Mouse (Mus musculus) liver, embryonic 16.5 days (tissue): ENCODE data around the gene Azin2. TPM values are rescaled to one million over a fixed set of nuclear protein-coding genes. Genes with fewer than 3 reads are reported as not detected.

ENCODE experiments used
- ATAC-seq: fragments of 200-750 bp; cut with Nextera tagmentation; 2 replicates; pipeline ENCODE4 v1.8.0; 2017; ENCODE audit warnings: low read depth, mild to moderate bottlenecking, moderate number of reproducible peaks, moderate library complexity
- H3K27ac ChIP-seq: fragments of 300-500 bp; sonication (generic); 2 replicates; pipeline ENCODE4 v1.5.1; 2014; ENCODE audit warnings: mild to moderate bottlenecking, low read length
- H3K27me3 ChIP-seq: fragments of 300-500 bp; sonication (generic); 2 replicates; pipeline ENCODE4 v1.6.1; 2014; ENCODE audit warnings: low read depth, low read length, mixed read lengths; ENCODE audit not compliant: control insufficient read depth, insufficient read depth
- H3K36me3 ChIP-seq: fragments of 300-500 bp; sonication (generic); 2 replicates; pipeline ENCODE4 v1.6.1; 2014; ENCODE audit warnings: mild to moderate bottlenecking; ENCODE audit not compliant: control insufficient read depth, insufficient read depth
- H3K4me1 ChIP-seq: fragments of 300-500 bp; sonication (generic); 2 replicates; pipeline ENCODE4 v1.6.1; 2014; ENCODE audit warnings: low read depth, low read length, mixed read lengths; ENCODE audit not compliant: control insufficient read depth
- H3K4me2 ChIP-seq: fragments of 300-500 bp; sonication (generic); 2 replicates; pipeline ENCODE4 v1.6.1; 2014; ENCODE audit warnings: low read depth, low read length, mixed read lengths
- H3K4me3 ChIP-seq: fragments of 300-500 bp; sonication (generic); 2 replicates; pipeline ENCODE4 v1.5.1; 2014; ENCODE audit warnings: low read depth, mild to moderate bottlenecking, low read length
- H3K9ac ChIP-seq: fragments of 300-500 bp; sonication (generic); 2 replicates; pipeline ENCODE4 v1.6.1; 2014; ENCODE audit warnings: low read depth, low read length
- H3K9me3 ChIP-seq: fragments of 300-500 bp; sonication (generic); replicated peaks from 2 replicates; pipeline ENCODE4 v1.6.1; 2016; ENCODE audit warnings: low read length; ENCODE audit not compliant: control insufficient read depth
- WGBS: fragments of 180-500 bp; shearing (Covaris S2); extraction: QIAGEN DNeasy Blood & Tissue Kit; methylation state at CpG from one replicate; pipeline ENCODE4 v1.1.7; 2014; ENCODE audit not compliant: insufficient replicate concordance; 5-methylcytosine and 5-hydroxymethylcytosine counted together
- polyA plus RNA-seq: library from polyadenylated mRNA; unstranded; fragments of >200 nt; fragmentation: Nextera tagmentation; extraction: Ambion mirVana; gene quantifications from 2 replicates; pipeline ENCODE4 v1.2.1, GENCODE M21; 2015

Azin2 gene
- polyA plus RNA-seq, 1 experiment from 2014 or later, result 0.71 TPM

DNA sequence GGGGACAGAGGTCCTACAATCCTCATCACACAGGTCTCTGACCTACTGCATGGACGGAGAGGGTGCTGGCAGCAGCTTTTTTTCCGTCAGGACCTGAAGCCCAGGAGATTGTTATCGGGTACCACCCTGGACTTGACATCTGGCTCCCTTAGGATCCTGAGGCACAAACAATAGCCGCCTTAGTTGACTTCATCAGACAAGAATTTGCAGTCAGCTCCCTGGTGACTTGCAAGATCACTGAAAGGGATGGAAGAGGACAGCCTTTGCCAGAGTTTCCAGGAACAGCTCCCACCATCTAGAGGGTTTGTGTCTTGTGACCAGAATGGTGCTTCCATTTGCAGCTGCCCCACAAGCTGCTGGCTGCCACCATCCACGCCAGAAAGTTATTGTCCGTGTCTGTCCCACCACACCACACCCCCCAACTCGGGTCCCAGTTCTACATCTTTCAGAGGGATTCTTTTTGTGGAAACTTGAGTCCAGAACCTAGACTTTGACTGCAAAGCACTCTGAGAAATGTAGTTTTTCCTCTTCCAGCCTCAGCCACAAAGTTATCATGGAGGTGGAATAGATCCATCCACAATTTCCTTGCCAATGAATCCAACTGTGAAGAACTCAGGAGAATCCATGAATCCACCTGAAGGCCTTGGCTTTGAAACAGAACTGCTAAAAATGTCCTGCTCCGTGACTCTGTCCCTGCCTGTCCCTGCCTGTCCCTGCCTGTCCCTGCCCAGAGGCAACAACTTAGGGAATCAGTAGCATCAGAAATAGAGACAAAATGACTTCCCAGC lies 51.8 kb downstream of the Azin2 start:
- no peak for ATAC-seq
- H3K4me1 ChIP-seq, result no peaks in the 10 kb centered on the region
- H3K9me3 ChIP-seq, result no peaks in the 10 kb centered on the region
- no peaks in the 10 kb centered on the region for H3K36me3 ChIP-seq
- no peak overlapping the region for H3K4me3 ChIP-seq
- H3K27me3 ChIP-seq, result no peaks in the 10 kb centered on the region
- 52% methylated on average over 8 of the region's 8 CpGs for WGBS
- H3K27ac ChIP-seq, result no peak overlapping the region
- H3K9ac ChIP-seq, result no peak overlapping the region
- H3K4me2 ChIP-seq, result no peak overlapping the region

DNA sequence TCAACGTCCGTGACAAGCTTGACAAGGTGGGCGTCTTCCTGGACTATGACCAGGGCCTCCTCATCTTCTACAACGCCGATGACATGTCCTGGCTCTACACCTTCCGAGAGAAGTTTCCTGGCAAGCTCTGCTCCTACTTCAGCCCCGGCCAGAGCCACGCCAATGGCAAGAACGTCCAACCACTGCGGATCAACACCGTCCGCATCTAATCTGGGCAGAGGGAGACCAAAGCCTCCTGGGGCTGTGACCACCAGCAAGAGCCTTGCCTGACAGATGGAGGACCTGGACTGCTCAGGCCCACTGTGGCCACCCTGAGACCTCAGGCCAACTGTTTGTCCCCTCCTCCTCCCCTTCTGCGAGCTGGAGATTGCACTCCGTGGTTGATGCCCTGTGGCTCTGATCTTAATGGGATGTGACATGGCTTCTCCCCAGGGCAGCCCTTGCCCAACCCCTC lies 52.8 kb downstream of the Azin2 start:
- H3K4me3 ChIP-seq, result no peak overlapping the region
- no peaks in the 10 kb centered on the region for H3K27me3 ChIP-seq
- H3K27ac ChIP-seq, result no peak overlapping the region
- no peaks in the 10 kb centered on the region for H3K4me1 ChIP-seq
- WGBS, result 67% methylated on average over 14 of the region's 14 CpGs
- no peaks in the 10 kb centered on the region for H3K36me3 ChIP-seq
- no peak overlapping the region for H3K4me2 ChIP-seq
- no peak overlapping the region for H3K9ac ChIP-seq
- no peak for ATAC-seq
- H3K9me3 ChIP-seq, result no peaks in the 10 kb centered on the region

DNA sequence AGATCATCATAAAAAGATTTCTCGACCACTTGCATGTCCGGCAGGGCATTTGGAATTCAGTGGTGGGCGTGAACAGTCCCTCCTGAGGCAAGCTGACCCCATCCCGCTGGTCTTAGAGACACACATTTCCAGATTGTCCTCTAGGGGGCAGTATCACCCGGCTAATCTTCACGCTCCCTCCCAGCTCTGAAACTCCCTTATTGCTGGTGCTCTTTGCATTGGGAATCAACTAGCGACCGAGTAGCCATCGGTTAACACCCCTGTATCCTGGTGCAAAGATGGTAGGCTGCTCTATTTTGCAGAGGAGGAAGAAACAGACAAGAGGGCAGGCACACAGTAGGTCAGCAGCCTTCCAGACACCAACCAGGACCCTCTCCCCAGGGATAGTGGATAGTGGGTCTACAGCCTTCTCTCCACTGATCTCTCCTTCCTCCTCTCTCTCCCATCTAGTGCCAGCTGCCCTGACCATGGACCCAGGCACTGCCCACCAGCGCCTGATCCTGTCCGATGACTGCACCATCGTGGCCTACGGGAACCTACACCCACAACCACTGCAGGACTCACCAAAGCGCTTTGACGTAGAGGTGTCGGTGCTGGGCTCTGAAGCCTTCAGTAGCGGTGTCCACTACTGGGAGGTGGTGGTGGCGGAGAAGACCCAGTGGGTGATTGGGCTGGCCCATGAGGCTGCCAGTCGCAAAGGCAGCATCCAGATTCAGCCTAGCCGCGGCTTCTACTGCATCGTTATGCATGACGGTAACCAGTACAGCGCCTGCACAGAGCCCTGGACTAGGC lies 53.5 kb downstream of the Azin2 start:
- H3K36me3 ChIP-seq, result no peaks in the 10 kb centered on the region
- WGBS, result 57% methylated on average over 24 of the region's 24 CpGs
- no peak for ATAC-seq
- H3K9ac ChIP-seq, result no peak overlapping the region
- H3K4me3 ChIP-seq, result no peak overlapping the region
- no peak overlapping the region for H3K27ac ChIP-seq
- no peaks in the 10 kb centered on the region for H3K4me1 ChIP-seq
- H3K9me3 ChIP-seq, result no peaks in the 10 kb centered on the region
- no peaks in the 10 kb centered on the region for H3K27me3 ChIP-seq
- no peak overlapping the region for H3K4me2 ChIP-seq

DNA sequence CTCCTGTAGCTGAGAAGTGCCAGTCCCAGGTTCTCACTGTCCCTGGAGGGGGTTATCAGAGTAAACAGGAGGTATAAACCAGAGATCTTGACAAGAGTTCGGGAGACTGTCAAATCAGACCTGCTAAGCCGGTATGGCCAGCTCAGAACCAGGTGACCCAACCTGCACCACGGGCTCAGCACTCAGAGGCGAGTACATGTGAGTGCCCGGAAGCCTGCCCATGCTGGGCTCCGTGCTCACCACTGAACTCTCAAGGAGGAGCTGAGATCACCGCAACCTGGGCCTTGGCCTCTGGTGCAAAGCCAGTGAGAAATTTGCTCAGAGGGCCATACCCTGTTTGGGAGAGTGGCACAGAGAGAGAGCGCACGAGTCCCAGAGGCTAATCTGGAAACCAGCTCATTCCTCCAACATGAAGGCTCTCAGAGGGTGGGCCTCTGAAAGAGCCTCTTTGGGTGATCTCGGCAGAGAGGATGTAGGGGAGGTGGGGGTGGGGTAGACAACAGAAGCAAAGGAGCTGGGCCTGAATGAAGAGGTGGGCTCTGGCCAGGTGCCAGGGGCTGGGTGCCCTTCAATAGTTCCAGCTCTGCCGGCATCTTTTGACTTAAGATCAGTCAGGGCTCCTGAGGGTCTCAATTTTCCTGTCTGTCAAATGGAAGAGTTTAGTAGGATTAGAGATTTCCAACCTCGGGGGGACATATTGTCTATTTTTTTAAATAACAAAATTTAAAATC lies 54.8 kb downstream of the Azin2 start:
- no peak overlapping the region for H3K4me3 ChIP-seq
- 57% methylated on average over 12 of the region's 12 CpGs for WGBS
- H3K27ac ChIP-seq, result no peak overlapping the region
- H3K36me3 ChIP-seq, result no peaks in the 10 kb centered on the region
- no peak overlapping the region for H3K9ac ChIP-seq
- no peaks in the 10 kb centered on the region for H3K27me3 ChIP-seq
- ATAC-seq, result no peak
- H3K4me1 ChIP-seq, result no peaks in the 10 kb centered on the region
- H3K9me3 ChIP-seq, result no peaks in the 10 kb centered on the region
- H3K4me2 ChIP-seq, result no peak overlapping the region

DNA sequence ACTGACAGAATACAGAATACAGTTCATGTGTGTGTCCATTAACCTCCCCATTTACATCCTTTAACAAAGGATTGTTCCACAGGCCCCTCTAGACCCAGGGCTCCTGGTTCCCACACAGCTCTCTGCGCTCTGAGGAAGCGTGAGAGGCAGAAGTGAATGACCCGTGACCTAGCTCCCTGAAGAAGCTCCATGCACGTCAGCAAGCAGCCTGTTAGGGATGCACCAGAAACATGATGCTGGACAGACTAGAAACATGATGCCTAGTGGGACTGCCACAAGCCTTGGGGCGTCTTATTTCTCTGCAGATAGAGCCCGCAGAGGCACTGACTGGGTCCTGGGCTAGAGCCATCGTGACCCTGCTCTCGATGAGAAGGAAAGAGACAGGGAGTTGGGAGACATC lies 55.5 kb downstream of the Azin2 start:
- H3K4me2 ChIP-seq, result no peak overlapping the region
- no peaks in the 10 kb centered on the region for H3K36me3 ChIP-seq
- no peak overlapping the region for H3K9ac ChIP-seq
- H3K4me1 ChIP-seq, result no peaks in the 10 kb centered on the region
- no peak for ATAC-seq
- H3K4me3 ChIP-seq, result no peak overlapping the region
- H3K27ac ChIP-seq, result no peak overlapping the region
- no peaks in the 10 kb centered on the region for H3K9me3 ChIP-seq
- H3K27me3 ChIP-seq, result no peaks in the 10 kb centered on the region
- WGBS, result 54% methylated on average over 8 of the region's 8 CpGs

DNA sequence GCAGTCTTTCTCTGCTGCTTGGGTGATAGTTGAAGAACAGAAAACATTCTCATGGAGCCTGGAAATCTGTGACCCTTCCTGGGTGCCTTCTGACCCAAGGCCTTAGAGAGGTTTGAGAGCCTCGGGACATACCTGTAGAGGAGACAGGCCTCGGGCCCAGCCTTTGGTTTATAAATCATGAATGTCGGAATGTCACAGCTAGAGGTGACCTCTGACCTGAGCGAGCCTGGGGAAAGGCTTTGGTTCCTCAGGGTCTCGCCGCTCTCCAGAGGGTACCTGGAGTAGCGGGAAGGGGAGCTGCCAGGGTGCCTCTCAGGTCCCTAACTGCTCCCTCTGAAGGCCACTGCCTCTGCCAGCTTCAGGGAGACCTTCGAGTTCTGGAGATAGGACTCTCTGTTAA lies 57.0 kb downstream of the Azin2 start:
- Histone ChIP-seq H3K9ac (no peak overlapping the region), H3K4me1 (no peaks in the 10 kb centered on the region), H3K36me3 (no peaks in the 10 kb centered on the region), H3K4me2 (no peak overlapping the region), H3K27me3 (no peaks in the 10 kb centered on the region), H3K27ac (no peak overlapping the region), H3K9me3 (no peaks in the 10 kb centered on the region), H3K4me3 (no peak overlapping the region)
- ATAC-seq, result no peak
- whole genome bisulfite sequencing, result 45% methylated on average over 8 of the region's 8 CpGs

DNA sequence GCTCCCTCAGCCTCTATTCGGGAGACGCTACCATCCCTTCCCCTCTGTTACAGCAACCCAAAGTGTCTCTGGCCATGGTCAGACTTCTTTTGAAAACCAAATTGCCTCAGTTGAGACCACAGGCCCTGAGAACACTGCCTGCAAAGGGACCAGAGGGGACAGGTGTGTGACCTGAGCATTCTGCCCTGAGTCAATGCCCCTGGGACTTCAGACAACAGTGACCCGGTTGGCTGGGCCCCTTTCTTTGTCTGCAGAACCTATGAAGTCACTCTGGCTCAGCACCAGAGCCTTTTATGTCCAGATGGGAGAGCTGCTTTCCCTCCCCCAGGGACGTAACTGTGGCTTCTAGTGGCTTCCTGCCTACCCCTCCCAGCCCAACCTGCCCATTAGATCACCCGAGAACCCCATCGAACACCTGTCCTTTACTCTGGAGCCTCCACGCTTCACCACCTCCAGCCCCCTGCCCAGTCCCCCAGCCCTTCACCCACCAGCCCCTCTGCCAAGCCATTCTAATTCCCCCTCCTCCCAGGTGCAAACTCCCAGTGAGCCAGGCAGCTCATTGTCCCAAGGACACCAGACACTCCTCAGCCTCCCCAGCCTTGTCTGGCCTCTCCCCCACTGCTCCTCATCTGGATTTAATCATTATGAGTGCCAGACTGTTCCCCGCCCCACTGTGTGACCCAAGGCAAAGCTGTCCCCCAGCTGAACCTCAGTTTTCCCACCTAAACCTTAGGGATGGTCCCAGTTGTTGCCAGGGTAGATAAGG lies 58.0 kb downstream of the Azin2 start:
- no peak for ATAC-seq
- 64% methylated on average over 8 of the region's 8 CpGs for WGBS

DNA sequence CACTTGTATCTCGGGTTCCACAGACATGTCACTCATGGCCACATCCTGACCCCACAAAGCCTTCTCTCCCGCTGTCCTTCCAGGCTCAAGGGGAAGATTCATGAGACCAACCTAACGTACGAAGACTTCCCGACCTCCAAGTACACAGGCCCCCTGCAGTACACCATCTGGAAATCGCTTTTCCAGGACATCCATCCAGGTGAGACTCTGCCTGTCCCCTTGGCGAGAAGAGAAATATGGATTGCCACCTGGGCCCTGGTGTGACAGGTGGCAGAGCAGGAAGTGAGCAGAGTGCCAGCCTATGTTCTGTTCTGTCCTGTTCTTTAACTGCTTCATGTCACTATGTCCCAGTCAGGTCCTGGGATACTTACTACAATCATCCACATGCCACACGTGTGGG lies 59.9 kb downstream of the Azin2 start:
- H3K36me3 ChIP-seq, result no peaks in the 10 kb centered on the region
- no peaks in the 10 kb centered on the region for H3K27me3 ChIP-seq
- no peaks in the 10 kb centered on the region for H3K9me3 ChIP-seq
- H3K4me2 ChIP-seq, result no peak overlapping the region
- no peak overlapping the region for H3K4me3 ChIP-seq
- no peak overlapping the region for H3K9ac ChIP-seq
- 58% methylated on average over 8 of the region's 8 CpGs for WGBS
- no peaks in the 10 kb centered on the region for H3K4me1 ChIP-seq
- no peak for ATAC-seq
- H3K27ac ChIP-seq, result no peak overlapping the region

More for the DNA sequence above, 58.0 kb downstream of the Azin2 start:
- Histone ChIP-seq H3K4me2 (no peak overlapping the region), H3K4me1 (no peaks in the 10 kb centered on the region), H3K27ac (no peak overlapping the region), H3K4me3 (no peak overlapping the region), H3K27me3 (no peaks in the 10 kb centered on the region), H3K36me3 (no peaks in the 10 kb centered on the region), H3K9me3 (no peaks in the 10 kb centered on the region), H3K9ac (no peak overlapping the region)
